Mouse (Mus musculus): Measurements from ENCODE around the gene Jag1. TPM values are rescaled to one million over a fixed set of nuclear protein-coding genes. Genes with fewer than 3 reads are reported as not detected.

The Jag1 gene
- polyA plus RNA-seq, 1 experiment from 2014 or later = 15.4 TPM

GRCm38 (mm10) chr2:137114248-137115096, 2.0 kb downstream of the Jag1 start:
- under 1% methylated on average over 46 of the region's 51 CpGs for WGBS
- TF ChIP-seq CTCF (IDR thresholded peaks at IDR 0.05) = peak; percentile 86
- TF ChIP-seq EP300 (IDR thresholded peaks at IDR 0.05) = 0 out of 2 replicates have a peak, but pooled peaks have one; percentile 32
- no peaks in the 10 kb centered on the region for H3K36me3 ChIP-seq (ENCODE audit: insufficient read depth, low read length)
- peak overlapping the region; percentile 98 for H3K27ac ChIP-seq (ENCODE audit: low read length)
- peak overlapping the region; percentile 93 for H3K4me2 ChIP-seq (replicated peaks; ENCODE audit: low read depth, low read length)
- no peaks in the 10 kb centered on the region for H3K27me3 ChIP-seq (replicated peaks; ENCODE audit: insufficient read depth, low read length)
- peak; percentile 94 for DNase-seq (ENCODE audit: low spot score)
- peak overlapping the region; percentile 83 for H3K4me3 ChIP-seq (ENCODE audit: low read depth, low read length)
- peaks cover 6% of the 10 kb centered on the region; the same call in 1 of the 2 replicates for H3K4me1 ChIP-seq (ENCODE audit: insufficient read depth, low read depth, low read length)
- no peaks in the 10 kb centered on the region for H3K9me3 ChIP-seq (ENCODE audit: low read length)
- ATAC-seq = peak; percentile 62
- H3K9ac ChIP-seq (replicated peaks; ENCODE audit: low read depth) = peak overlapping the region; percentile 70

- Histone ChIP-seq H3K4me3 (ENCODE audit: low read depth, low read length) (peak overlapping the region; percentile 83), H3K27me3 (replicated peaks; ENCODE audit: insufficient read depth, low read length) (no peaks in the 10 kb centered on the region), H3K9me3 (ENCODE audit: low read length) (no peaks in the 10 kb centered on the region), H3K36me3 (ENCODE audit: insufficient read depth, low read length) (no peaks in the 10 kb centered on the region), H3K4me2 (replicated peaks; ENCODE audit: low read depth, low read length) (peak overlapping the region; percentile 93), H3K9ac (replicated peaks; ENCODE audit: low read depth) (no peak overlapping the region), H3K27ac (ENCODE audit: low read length) (peak overlapping the region; percentile 16), H3K4me1 (ENCODE audit: insufficient read depth, low read depth, low read length) (peaks cover 6% of the 10 kb centered on the region; the same call in 1 of the 2 replicates)
- DNase-seq (ENCODE audit: low spot score) (peak; percentile 19), ATAC-seq (no peak)
- WGBS = 18% methylated on average over 11 of the region's 12 CpGs
- TF ChIP-seq CTCF (IDR thresholded peaks at IDR 0.05) (no peak), EP300 (IDR thresholded peaks at IDR 0.05) (no peak)
Observed at GRCm38 (mm10) chr2:137113288-137114061, 3.0 kb downstream of the Jag1 start.

GRCm38 (mm10) chr2:137110214-137110898, 6.1 kb downstream of the Jag1 start:
- Histone ChIP-seq H3K9me3 (ENCODE audit: low read length) (no peaks in the 10 kb centered on the region), H3K4me1 (ENCODE audit: insufficient read depth, low read depth, low read length) (peaks cover 6% of the 10 kb centered on the region; the same call in 1 of the 2 replicates), H3K27me3 (replicated peaks; ENCODE audit: insufficient read depth, low read length) (no peaks in the 10 kb centered on the region), H3K4me3 (ENCODE audit: low read depth, low read length) (no peak overlapping the region), H3K27ac (ENCODE audit: low read length) (no peak overlapping the region), H3K36me3 (ENCODE audit: insufficient read depth, low read length) (no peaks in the 10 kb centered on the region), H3K4me2 (replicated peaks; ENCODE audit: low read depth, low read length) (no peak overlapping the region), H3K9ac (replicated peaks; ENCODE audit: low read depth) (no peak overlapping the region)
- WGBS = 67% methylated on average over 4 of the region's 4 CpGs
- no peak for ATAC-seq
- TF ChIP-seq CTCF (IDR thresholded peaks at IDR 0.05) (0 out of 2 replicates have a peak, but pooled peaks have one; percentile 4), EP300 (IDR thresholded peaks at IDR 0.05) (no peak)
- DNase-seq (ENCODE audit: low spot score) = no peak

- DNase-seq (ENCODE audit: low spot score) (peak; percentile 31), ATAC-seq (0 out of 2 replicates have a peak, but pooled peaks have one; percentile 2)
- H3K4me1 ChIP-seq (ENCODE audit: insufficient read depth, low read depth, low read length) = 0 out of 2 replicates have a peak, but pooled peaks cover 6% of the 10 kb centered on the region
- H3K4me3 ChIP-seq (ENCODE audit: low read depth, low read length) = no peak overlapping the region
- no peaks in the 10 kb centered on the region for H3K27me3 ChIP-seq (replicated peaks; ENCODE audit: insufficient read depth, low read length)
- no peak overlapping the region for H3K27ac ChIP-seq (ENCODE audit: low read length)
- no peak overlapping the region for H3K4me2 ChIP-seq (replicated peaks; ENCODE audit: low read depth, low read length)
- 70% methylated on average over 15 of the region's 15 CpGs for WGBS
- no peaks in the 10 kb centered on the region for H3K9me3 ChIP-seq (ENCODE audit: low read length)
- H3K9ac ChIP-seq (replicated peaks; ENCODE audit: low read depth) = no peak overlapping the region
- no peaks in the 10 kb centered on the region; the same call in 1 of the 2 replicates for H3K36me3 ChIP-seq (ENCODE audit: insufficient read depth, low read length)
- TF ChIP-seq EP300 (IDR thresholded peaks at IDR 0.05) (no peak), CTCF (IDR thresholded peaks at IDR 0.05) (no peak)
Observed at GRCm38 (mm10) chr2:137109321-137110213, 6.9 kb downstream of the Jag1 start.

GRCm38 (mm10) chr2:137107946-137108345, 8.5 kb downstream of the Jag1 start:
- Histone ChIP-seq H3K4me2 (replicated peaks; ENCODE audit: low read depth, low read length) (no peak overlapping the region), H3K9me3 (ENCODE audit: low read length) (no peaks in the 10 kb centered on the region), H3K27me3 (replicated peaks; ENCODE audit: insufficient read depth, low read length) (no peaks in the 10 kb centered on the region), H3K27ac (ENCODE audit: low read length) (no peak overlapping the region), H3K9ac (replicated peaks; ENCODE audit: low read depth) (no peak overlapping the region), H3K4me3 (ENCODE audit: low read depth, low read length) (no peak overlapping the region), H3K36me3 (ENCODE audit: insufficient read depth, low read length) (no peaks in the 10 kb centered on the region; the same call in 1 of the 2 replicates), H3K4me1 (ENCODE audit: insufficient read depth, low read depth, low read length) (0 out of 2 replicates have a peak, but pooled peaks cover 6% of the 10 kb centered on the region)
- DNase-seq (ENCODE audit: low spot score) = no peak
- TF ChIP-seq CTCF (IDR thresholded peaks at IDR 0.05) (no peak), EP300 (IDR thresholded peaks at IDR 0.05) (no peak)
- no peak for ATAC-seq
- 51% methylated on average over 8 of the region's 8 CpGs for WGBS
